Mouse (Mus musculus) kidney, postnatal 0 days (tissue): ENCODE measurements around the gene Gm21767. TPM values are rescaled to one million over a fixed set of nuclear protein-coding genes. Genes with fewer than 3 reads are reported as not detected.
"Not testable (repeated sequence)": the region's sequence is repeated elsewhere in the genome, so short reads cannot be mapped to it uniquely, and the experiment has no call there.

ENCODE experiments used
- ATAC-seq: fragments of 200-750 bp; cut with Nextera tagmentation; replicated peaks from 2 replicates; pipeline ENCODE4 v1.8.0; 2017; ENCODE audit warnings: low read depth, moderate number of reproducible peaks, moderate TSS enrichment, moderate library complexity; ENCODE audit not compliant: low FRiP score
- DNase-seq: peaks from one replicate; pipeline ENCODE4 v3.0.0-alpha.2; 2016; ENCODE audit warnings: low spot score
- H3K27ac ChIP-seq: fragments of 300-500 bp; sonication (generic); 2 replicates; pipeline ENCODE4 v1.5.1; 2014; ENCODE audit warnings: mild to moderate bottlenecking
- H3K27me3 ChIP-seq: fragments of 300-500 bp; sonication (generic); 2 replicates; pipeline ENCODE4 v1.6.1; 2014; ENCODE audit warnings: low read length, mixed read lengths; ENCODE audit not compliant: insufficient read depth
- H3K36me3 ChIP-seq: fragments of 300-500 bp; sonication (generic); 2 replicates; pipeline ENCODE4 v1.6.1; 2014; ENCODE audit warnings: low read length, mixed read lengths; ENCODE audit not compliant: insufficient read depth
- H3K4me1 ChIP-seq: fragments of 300-500 bp; sonication (generic); replicated peaks from 2 replicates; pipeline ENCODE4 v1.6.1; 2014; ENCODE audit warnings: antibody characterized with exemption, low read length, mixed read lengths; ENCODE audit not compliant: insufficient read depth
- H3K4me2 ChIP-seq: fragments of 300-500 bp; sonication (generic); 2 replicates; pipeline ENCODE4 v1.6.1; 2014; ENCODE audit warnings: mild to moderate bottlenecking, low read length, moderate library complexity, mixed read lengths
- H3K4me3 ChIP-seq: fragments of 300-500 bp; sonication (generic); replicated peaks from 2 replicates; pipeline ENCODE4 v1.5.1; 2014; ENCODE audit warnings: low read depth, low read length
- H3K9ac ChIP-seq: fragments of 300-500 bp; sonication (generic); 2 replicates; pipeline ENCODE4 v1.6.1; 2014; ENCODE audit warnings: low read depth, low read length
- H3K9me3 ChIP-seq: fragments of 300-500 bp; sonication (generic); replicated peaks from 2 replicates; pipeline ENCODE4 v1.6.1; 2016; ENCODE audit warnings: low read length, inconsistent platforms, mixed read lengths
- WGBS: fragments of 180-500 bp; shearing (Covaris S2); extraction: QIAGEN DNeasy Blood & Tissue Kit; methylation state at CpG from one replicate; pipeline ENCODE4 v1.1.7; 2014; 5-methylcytosine and 5-hydroxymethylcytosine counted together
- polyA plus RNA-seq: library from polyadenylated mRNA; unstranded; fragments of >200 nt; fragmentation: Nextera tagmentation; extraction: Ambion mirVana; gene quantifications from 2 replicates; pipeline ENCODE4 v1.2.1, GENCODE M21; 2015

Gene Gm21767
- polyA plus RNA-seq = not detected in 2 replicates

- H3K4me3 ChIP-seq, H3K9ac ChIP-seq, H3K27ac ChIP-seq, H3K4me1 ChIP-seq, H3K36me3 ChIP-seq, DNase-seq, H3K4me2 ChIP-seq, ATAC-seq, H3K27me3 ChIP-seq, H3K9me3 ChIP-seq: not testable (repeated sequence)
- no CpG with 5 or more reads among the region's 3 CpGs for WGBS
Measured at GRCm38 (mm10) chrY:13941438-13941837, at the start of gene Gm21767. Gene Gm21767 (plus strand): TSS chrY:13941738.
